ENCODE assay signal across 8 mouse cellular contexts in the genomic region with DNA sequence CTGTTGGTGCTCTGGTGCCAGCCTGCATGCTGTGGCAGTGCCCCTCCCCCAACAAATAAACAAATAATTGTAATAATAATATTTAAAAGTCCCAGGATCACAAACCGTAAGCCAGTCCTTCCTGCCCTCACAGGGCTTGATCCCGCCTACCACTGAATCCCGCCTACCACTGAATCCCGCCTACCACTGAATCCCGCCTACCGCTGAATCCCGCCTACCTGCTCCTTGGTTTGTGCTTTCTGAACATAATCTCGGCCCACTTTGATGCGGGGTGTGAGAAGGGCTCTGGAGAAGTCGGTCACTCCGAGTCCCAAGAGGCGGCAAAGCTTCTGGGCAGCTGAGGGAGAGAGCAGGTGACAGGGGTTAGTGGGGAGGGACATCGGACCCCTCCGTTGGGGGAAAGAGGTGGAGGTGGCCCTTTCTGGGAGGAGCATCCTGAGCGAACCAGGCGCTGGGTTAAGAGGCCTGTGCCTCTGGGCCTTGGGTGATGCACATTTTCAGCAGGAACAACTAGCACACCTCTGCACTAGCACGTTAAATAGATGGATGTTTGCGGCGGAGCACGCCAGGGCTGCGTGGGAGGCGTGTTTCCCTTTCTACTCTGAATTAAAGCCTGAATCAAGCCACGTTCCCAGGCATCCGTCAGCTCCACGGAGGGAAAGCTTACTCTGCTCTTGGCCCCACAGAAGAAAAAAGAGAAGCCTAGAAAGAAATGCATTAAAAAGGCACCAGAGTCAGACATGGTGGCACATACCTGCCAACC. TPM values are rescaled to one million over a fixed set of nuclear protein-coding genes. Genes with fewer than 3 reads are reported as not detected.
A peak's percentile ranks its signal among the peaks of the same experiment; 100 is the strongest.
DNase-seq lines count a peak whose midpoint lies in the region; ATAC-seq and TF ChIP-seq lines count a peak whose summit lies in the region.

No protein-coding gene starts in this region.

- DNase-seq in liver, embryonic 11.5 days (ENCODE audit: low spot score): no peak
- DNase-seq in liver: no peak
- no peak for DNase-seq in forebrain, postnatal 0 days
- DNase-seq in left cerebral cortex, postnatal 14 days (ENCODE audit: low spot score in 2 of 2): peak; percentile 71 to 73
- peak; percentile 68 to 78 for DNase-seq in right cerebral cortex, postnatal 36 days (ENCODE audit: low spot score in 2 of 2)
- no peak for DNase-seq in cerebellum, adult 9-10 months
- no peak for DNase-seq in c-Kit-positive CD71-positive TER-119-positive erythroid progenitor cells, embryonic 14.5 days (ENCODE audit: low spot score)
- DNase-seq in urinary bladder, postnatal 10 days (ENCODE audit: low spot score): no peak

- WGBS in liver, embryonic 11.5 days: 18% methylated on average over 25 of the region's 25 CpGs
- 23% methylated on average over 25 of the region's 25 CpGs for WGBS in forebrain, postnatal 0 days

- intact Hi-C loops in left cerebral cortex, postnatal 14 days (cut with DNase I): loop anchor here (5.0 kb wide), 1 partner anchor 54 kb away; no protein-coding TSS in a partner anchor

- H3K27ac ChIP-seq in liver, embryonic 11.5 days (ENCODE audit: low read depth, low read length): no peak overlapping the region
- H3K27ac ChIP-seq in forebrain, postnatal 0 days (ENCODE audit: low read depth, low read length): 0 out of 2 replicates have a peak overlapping the region, but pooled peaks have one; percentile 15

- no peak overlapping the region for H3K9ac ChIP-seq in liver, embryonic 11.5 days (ENCODE audit: low read depth, low read length)
- peak overlapping the region; percentile 41; the same call in 1 of the 2 replicates for H3K9ac ChIP-seq in forebrain, postnatal 0 days

- 0 out of 2 replicates have a peak overlapping the region, but pooled peaks have one; percentile 11 for H3K4me3 ChIP-seq in liver, embryonic 11.5 days (ENCODE audit: low read depth, low read length)
- no peak overlapping the region for H3K4me3 ChIP-seq in forebrain, postnatal 0 days (ENCODE audit: low read depth, low read length)

- H3K36me3 ChIP-seq in liver, embryonic 11.5 days (ENCODE audit: control insufficient read depth, insufficient read depth, low read length): no peaks in the 10 kb centered on the region
- H3K36me3 ChIP-seq in forebrain, postnatal 0 days (ENCODE audit: insufficient read depth): no peaks in the 10 kb centered on the region

- no peaks in the 10 kb centered on the region for H3K4me1 ChIP-seq in liver, embryonic 11.5 days (replicated peaks; ENCODE audit: control insufficient read depth, insufficient read depth, low read length)
- no peaks in the 10 kb centered on the region for H3K4me1 ChIP-seq in forebrain, postnatal 0 days (ENCODE audit: insufficient read depth)

- no peak for ATAC-seq in liver, embryonic 11.5 days (replicated peaks; ENCODE audit: low FRiP score)
- ATAC-seq in forebrain, postnatal 0 days: peak; percentile 10; the same call in 1 of the 2 replicates

- peak overlapping the region; percentile 31; the same call in 1 of the 2 replicates for H3K4me2 ChIP-seq in liver, embryonic 11.5 days
- H3K4me2 ChIP-seq in forebrain, postnatal 0 days (ENCODE audit: low read depth): peak overlapping the region; percentile 33

- no peaks in the 10 kb centered on the region for H3K9me3 ChIP-seq in liver, embryonic 11.5 days (ENCODE audit: control insufficient read depth, low read length)
- H3K9me3 ChIP-seq in forebrain, postnatal 0 days (ENCODE audit: low read length): no peaks in the 10 kb centered on the region

- H3K27me3 ChIP-seq in liver, embryonic 11.5 days (replicated peaks; ENCODE audit: control insufficient read depth, insufficient read depth, low read length): peaks cover 61% of the 10 kb centered on the region
- peaks cover 17% of the 10 kb centered on the region for H3K27me3 ChIP-seq in forebrain, postnatal 0 days (ENCODE audit: insufficient read depth, low read length)

- no peak for TF ChIP-seq CTCF in forebrain, postnatal 0 days (IDR thresholded peaks at IDR 0.05; ENCODE audit: low read depth)

RNA-seq across cellular contexts. Expression of a gene that starts 29.6 kb away (rescaled TPM):
- polyA plus RNA-seq in liver, embryonic 11.5 days (2014; fragmentation: Nextera tagmentation; extraction: Ambion mirVana): 0.66 and 0.68 TPM in 2 replicates
- total RNA-seq in forebrain, postnatal 0 days (2014; rRNA removed): 4.5 and 11.9 TPM in 2 replicates
- 2.9 and 4.2 TPM in 2 replicates for polyA plus RNA-seq in forebrain, postnatal 0 days (2015; fragmentation: Nextera tagmentation; extraction: Ambion mirVana)
- 10 to 100 TPM in 1 of 2 experiments, 1 to 10 TPM in 1; 8.8 to 14.5 TPM for total RNA-seq in left cerebral cortex, postnatal 14 days (2021)

RNA-seq across cellular contexts. Expression of a gene that starts 50.6 kb away (rescaled TPM):
- polyA plus RNA-seq in liver, embryonic 11.5 days (2014; fragmentation: Nextera tagmentation; extraction: Ambion mirVana): 0.22 and 0.23 TPM in 2 replicates
- total RNA-seq in forebrain, postnatal 0 days (2014; rRNA removed): 6.0 and 8.6 TPM in 2 replicates
- 4.2 and 5.2 TPM in 2 replicates for polyA plus RNA-seq in forebrain, postnatal 0 days (2015; fragmentation: Nextera tagmentation; extraction: Ambion mirVana)
- total RNA-seq in left cerebral cortex, postnatal 14 days (2021): 10 to 100 TPM; 74.2 to 75.5 TPM

Comparison
In these comparisons a context has a peak if more than half of its experiments do, and no peak if none do; other contexts are left out.
1. DNase-seq: peak in left cerebral cortex, postnatal 14 days (2 of 2) and right cerebral cortex, postnatal 36 days (2 of 2); none in liver, embryonic 11.5 days (single experiment), liver (single experiment), forebrain, postnatal 0 days (single experiment), cerebellum, adult 9-10 months (single experiment), c-Kit-positive CD71-positive TER-119-positive erythroid progenitor cells, embryonic 14.5 days (single experiment) and urinary bladder, postnatal 10 days (single experiment).